Mouse (Mus musculus) testis, adult 2 months (tissue): ENCODE measurements around the gene Lin28a.

Experiments used
- CTCF ChIP-seq: fragments of 200-500 bp; IDR thresholded peaks from 2 replicates; pipeline ENCODE4 v1.5.1; 2012; ENCODE audit warnings: low read depth, mild to moderate bottlenecking, inconsistent platforms, low read length, moderate library complexity; ENCODE audit not compliant: control insufficient read depth, insufficient read depth, insufficient replicate concordance
- POLR2A ChIP-seq: fragments of 200-500 bp; IDR thresholded peaks from 2 replicates; pipeline ENCODE4 v1.6.1; 2012; ENCODE audit warnings: low read depth, mild to moderate bottlenecking, inconsistent platforms, low read length, moderate library complexity; ENCODE audit not compliant: control insufficient read depth

- TF ChIP-seq POLR2A = no peak
- no peak for TF ChIP-seq CTCF
These were observed 46.9 kb upstream of the Lin28a start for GRCm38 (mm10) chr4:134065431-134066004.
